Mouse (Mus musculus) heart, embryonic 15.5 days (tissue): Measurements from ENCODE around the gene Morc2b. TPM values are rescaled to one million over a fixed set of nuclear protein-coding genes. Genes with fewer than 3 reads are reported as not detected.
"Not testable (repeated sequence)": the region's sequence is repeated elsewhere in the genome, so short reads cannot be mapped to it uniquely, and the experiment has no call there.

Experiments used
- ATAC-seq: fragments of 200-750 bp; cut with Nextera tagmentation; replicated peaks from 2 replicates; pipeline ENCODE4 v1.8.0; 2017; ENCODE audit warnings: low read depth, moderate TSS enrichment; ENCODE audit not compliant: insufficient number of reproducible peaks, insufficient read depth, low FRiP score
- H3K27ac ChIP-seq: fragments of 300-500 bp; sonication (generic); 2 replicates; pipeline ENCODE4 v1.5.1; 2015; ENCODE audit warnings: mild to moderate bottlenecking, inconsistent platforms
- H3K27me3 ChIP-seq: fragments of 300-500 bp; sonication (generic); 2 replicates; pipeline ENCODE4 v1.6.1; 2015; ENCODE audit warnings: inconsistent platforms
- H3K36me3 ChIP-seq: fragments of 300-500 bp; sonication (generic); 2 replicates; pipeline ENCODE4 v1.6.1; 2015; ENCODE audit warnings: mild to moderate bottlenecking, inconsistent platforms
- H3K4me1 ChIP-seq: fragments of 300-500 bp; sonication (generic); replicated peaks from 2 replicates; pipeline ENCODE4 v1.6.1; 2015; ENCODE audit warnings: inconsistent platforms
- H3K4me2 ChIP-seq: fragments of 300-500 bp; sonication (generic); 2 replicates; pipeline ENCODE4 v1.6.1; 2015; ENCODE audit warnings: inconsistent platforms, mild to moderate bottlenecking, moderate library complexity
- H3K4me3 ChIP-seq: fragments of 300-500 bp; sonication (generic); 2 replicates; pipeline ENCODE4 v1.5.1; 2015; ENCODE audit warnings: mild to moderate bottlenecking, inconsistent platforms
- H3K9ac ChIP-seq: fragments of 300-500 bp; sonication (generic); 2 replicates; pipeline ENCODE4 v1.6.1; 2015; ENCODE audit warnings: mild to moderate bottlenecking, inconsistent platforms
- H3K9me3 ChIP-seq: fragments of 300-500 bp; sonication (generic); replicated peaks from 2 replicates; pipeline ENCODE4 v1.6.1; 2016; ENCODE audit warnings: inconsistent platforms
- WGBS: fragments of 180-500 bp; shearing (Covaris S2); methylation state at CpG from one replicate; pipeline ENCODE4 v1.1.7; 2015; ENCODE audit warnings: mixed read lengths; 5-methylcytosine and 5-hydroxymethylcytosine counted together
- polyA plus RNA-seq: library from polyadenylated mRNA; unstranded; fragments of >200 nt; fragmentation: Nextera tagmentation; extraction: Ambion mirVana; gene quantifications from 2 replicates; pipeline ENCODE4 v1.2.1, GENCODE M21; 2015

Morc2b gene
- polyA plus RNA-seq: not detected in 2 replicates

DNA sequence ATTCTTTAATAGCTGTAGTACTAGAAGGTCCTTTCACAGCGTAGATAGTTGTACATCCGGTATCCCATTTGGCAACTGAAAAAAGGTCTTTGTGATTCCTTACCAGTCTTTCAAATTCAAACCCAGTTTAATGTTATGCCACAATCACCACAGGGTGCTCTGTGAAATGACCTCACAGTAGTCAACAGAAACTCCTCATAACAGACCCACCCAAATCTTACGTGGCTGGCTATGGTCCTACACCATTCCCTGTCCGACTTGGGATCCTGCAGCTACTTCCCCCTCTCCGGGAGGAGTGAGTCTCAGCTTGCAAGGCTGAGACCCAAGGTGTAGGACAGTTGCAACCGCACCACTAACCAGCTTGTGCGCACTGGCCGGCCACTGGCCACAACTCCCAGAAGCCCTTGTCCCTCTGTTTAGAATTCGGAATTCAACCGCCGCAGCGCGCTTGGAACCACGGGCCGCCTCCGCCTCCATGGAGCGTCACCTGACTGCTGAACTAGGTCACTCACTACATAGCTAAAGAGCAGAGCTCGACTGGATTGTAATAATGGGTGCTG, at the start of gene Morc2b:
Gene Morc2b, minus strand, starts transcription at position 423 of the 560 bp plus-strand sequence.
- Histone ChIP-seq H3K9me3 (no peaks in the 10 kb centered on the region), H3K4me2 (no peak within 1 kb of the TSS), H3K36me3 (no peaks in the 10 kb centered on the region), H3K27ac (no peak within 1 kb of the TSS), H3K4me3 (no peak within 1 kb of the TSS), H3K9ac (no peak within 1 kb of the TSS), H3K27me3 (no peaks in the 10 kb centered on the region), H3K4me1 (no peaks in the 10 kb centered on the region)
- 70% methylated on average over 18 of the region's 18 CpGs for WGBS
- ATAC-seq: no peak

DNA sequence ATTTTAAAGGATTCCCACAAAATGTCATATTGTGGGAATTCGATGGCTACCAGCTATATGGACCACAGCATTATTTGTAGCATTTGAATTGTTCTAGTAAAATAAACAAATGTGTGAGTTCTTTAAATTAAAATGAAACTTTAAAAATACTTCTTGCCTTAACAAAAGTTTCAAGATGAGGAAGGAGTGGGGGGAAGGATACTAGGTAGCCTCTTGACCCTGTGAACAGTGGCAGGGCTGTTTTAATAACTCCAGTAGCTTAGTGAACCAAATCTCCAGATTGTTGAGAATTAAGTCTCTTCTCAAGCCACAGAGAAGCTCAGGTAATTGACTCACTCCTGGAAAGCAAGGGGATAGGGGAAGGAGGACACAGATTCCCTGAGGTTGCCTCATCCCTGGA, 28.7 kb upstream of the Morc2b start, which contains the start of gene Olfr55:
Gene Olfr55, plus strand, starts transcription at position 301 of the 400 bp plus-strand sequence.
- H3K9ac ChIP-seq, H3K4me2 ChIP-seq, H3K4me3 ChIP-seq, H3K9me3 ChIP-seq, H3K36me3 ChIP-seq, H3K27me3 ChIP-seq, ATAC-seq, H3K4me1 ChIP-seq, H3K27ac ChIP-seq: not testable (repeated sequence)
- WGBS: 67% methylated on average over 1 of the region's 1 CpGs

DNA sequence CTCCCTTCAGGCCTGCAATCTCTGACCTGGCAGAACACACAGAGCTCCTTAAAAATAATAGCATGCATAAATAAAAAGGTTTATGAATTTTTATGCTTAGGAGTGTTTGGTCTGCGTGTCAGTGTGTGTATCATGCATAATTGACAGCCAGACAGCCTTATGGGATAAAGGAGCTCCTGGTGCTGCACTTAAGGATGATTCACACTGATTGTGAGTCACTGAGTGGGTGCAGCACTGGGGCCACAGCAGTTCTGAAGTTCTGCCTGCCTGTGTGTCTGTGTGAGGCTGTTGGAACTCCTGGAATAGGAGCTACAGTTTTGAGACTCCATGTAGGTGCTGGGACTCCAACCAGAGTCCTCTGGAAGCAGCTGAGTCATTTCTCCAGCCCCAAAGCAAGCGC, 13.2 kb downstream of the Morc2b start:
- no peak for ATAC-seq
- no peak overlapping the region for H3K27ac ChIP-seq
- no peaks in the 10 kb centered on the region for H3K36me3 ChIP-seq
- no peaks in the 10 kb centered on the region for H3K27me3 ChIP-seq
- 61% methylated on average over 2 of the region's 2 CpGs for WGBS
- H3K4me1 ChIP-seq: no peaks in the 10 kb centered on the region
- H3K9ac ChIP-seq: no peak overlapping the region
- no peaks in the 10 kb centered on the region for H3K9me3 ChIP-seq
- no peak overlapping the region for H3K4me3 ChIP-seq
- no peak overlapping the region for H3K4me2 ChIP-seq

DNA sequence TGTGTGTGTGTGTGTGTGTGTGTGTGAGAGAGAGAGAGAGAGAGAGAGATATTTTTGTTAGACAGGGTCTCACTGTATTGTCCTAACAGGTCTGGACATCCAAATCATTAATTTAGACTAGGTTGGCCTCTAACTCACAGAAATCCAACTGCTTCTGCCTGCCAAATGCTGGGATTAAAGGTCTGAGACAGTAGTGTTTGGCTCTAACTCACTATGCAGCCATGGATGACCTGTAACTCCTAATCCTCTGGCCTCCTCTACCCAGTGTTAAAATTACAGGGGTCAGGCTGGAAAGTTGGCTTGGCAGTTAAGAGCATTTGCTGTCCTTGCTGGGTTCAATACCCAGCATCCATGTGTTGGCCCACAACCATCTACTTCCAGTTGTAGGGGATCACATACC, 14.9 kb downstream of the Morc2b start:
- H3K36me3 ChIP-seq: no peaks in the 10 kb centered on the region
- H3K9ac ChIP-seq: no peak overlapping the region
- H3K4me1 ChIP-seq: no peaks in the 10 kb centered on the region
- no peak overlapping the region for H3K27ac ChIP-seq
- no peak overlapping the region for H3K4me2 ChIP-seq
- no peaks in the 10 kb centered on the region for H3K9me3 ChIP-seq
- ATAC-seq: no peak
- H3K27me3 ChIP-seq: no peaks in the 10 kb centered on the region
- H3K4me3 ChIP-seq: no peak overlapping the region

DNA sequence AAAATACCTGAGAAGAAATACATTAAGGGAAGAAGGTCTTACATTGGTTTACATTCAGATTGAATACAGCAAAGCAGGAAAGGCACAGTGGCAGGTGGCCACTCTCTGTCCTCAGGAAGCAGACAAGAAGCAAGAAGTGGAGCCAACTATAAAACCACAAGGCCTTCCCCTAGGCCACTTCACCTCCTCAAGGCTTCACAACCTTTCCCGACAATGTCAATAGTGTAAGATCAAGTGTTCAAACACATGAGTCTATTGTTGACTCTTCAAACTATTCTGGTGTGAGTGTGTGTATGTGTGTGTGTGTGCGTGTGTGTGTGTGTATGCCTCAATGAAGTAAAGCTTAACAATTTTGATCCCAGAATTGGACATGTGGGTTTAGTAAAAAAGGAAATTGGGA, 42.1 kb downstream of the Morc2b start:
- Histone ChIP-seq H3K9ac (no peak overlapping the region), H3K9me3 (no peaks in the 10 kb centered on the region), H3K27me3 (no peaks in the 10 kb centered on the region), H3K27ac (no peak overlapping the region), H3K4me3 (no peak overlapping the region), H3K4me2 (no peak overlapping the region), H3K4me1 (peaks cover 8% of the 10 kb centered on the region), H3K36me3 (no peaks in the 10 kb centered on the region; the same call in 1 of the 2 replicates)
- ATAC-seq: no peak
- 89% methylated on average over 2 of the region's 2 CpGs for WGBS

DNA sequence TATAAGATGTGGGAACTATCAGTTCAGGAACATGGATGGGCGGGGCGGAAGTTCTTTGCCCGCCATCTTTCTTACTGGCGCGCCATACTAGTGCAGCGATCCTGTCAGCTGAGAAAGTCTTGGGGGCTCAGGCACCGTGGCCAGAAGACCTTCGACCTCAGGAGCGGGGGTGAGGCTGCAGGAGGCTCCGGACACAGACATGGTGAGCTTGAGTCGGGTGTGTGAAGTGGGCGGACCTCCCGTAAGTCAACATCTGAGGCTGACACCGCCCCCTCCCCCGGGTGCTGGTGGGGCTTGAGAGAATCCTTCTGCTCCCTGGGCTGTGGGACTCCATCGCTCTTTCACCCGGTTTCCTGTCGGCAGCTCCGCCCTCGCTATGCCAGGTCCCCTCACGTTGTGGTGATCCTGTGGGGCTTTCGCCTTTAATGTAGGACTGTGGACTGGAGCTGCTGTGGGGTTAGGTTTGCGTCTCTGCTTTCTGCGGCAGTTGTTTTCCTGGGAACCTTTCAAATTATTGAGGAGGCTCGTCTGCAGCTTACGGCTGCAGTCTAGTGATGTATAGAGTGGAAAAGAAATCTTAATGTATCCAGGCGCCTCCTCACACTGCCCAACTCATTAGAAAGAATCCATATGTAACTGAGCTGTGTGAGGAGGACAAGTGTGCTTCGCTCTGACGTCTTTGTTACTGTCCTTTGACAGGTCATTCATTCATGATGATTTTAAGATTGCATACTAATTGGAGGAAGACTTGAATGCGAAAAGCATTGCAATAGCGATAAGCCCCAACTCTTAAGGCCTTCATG, 46.9 kb downstream of the Morc2b start:
- Histone ChIP-seq H3K4me3 (peak overlapping the region; percentile 72), H3K9ac (peak overlapping the region; percentile 74), H3K27ac (peak overlapping the region; percentile 92), H3K27me3 (no peaks in the 10 kb centered on the region), H3K36me3 (no peaks in the 10 kb centered on the region), H3K9me3 (no peaks in the 10 kb centered on the region), H3K4me1 (peaks cover 8% of the 10 kb centered on the region), H3K4me2 (peak overlapping the region; percentile 65)
- 3% methylated on average over 31 of the region's 31 CpGs for WGBS
- peak; percentile 60 for ATAC-seq

DNA sequence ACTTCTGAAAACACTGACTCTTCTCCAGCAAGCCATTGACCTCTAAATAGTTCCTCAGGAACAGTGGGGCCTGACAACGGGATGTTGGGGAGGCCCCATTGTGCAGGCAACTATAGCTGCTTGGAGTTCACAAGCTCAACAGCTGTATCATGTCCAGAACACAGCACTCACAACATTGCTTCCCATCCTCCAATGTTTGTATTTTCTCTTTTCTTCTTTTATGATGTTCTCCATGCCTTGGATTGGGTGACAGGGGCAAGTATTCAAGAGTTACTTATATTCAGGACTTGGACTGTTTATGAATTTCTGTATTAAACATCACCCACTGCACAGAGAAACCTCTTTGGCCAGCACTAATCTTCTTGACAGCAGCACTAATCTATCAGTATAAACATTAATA, 47.9 kb downstream of the Morc2b start:
- Histone ChIP-seq H3K4me3 (no peak overlapping the region), H3K9me3 (no peaks in the 10 kb centered on the region), H3K4me2 (no peak overlapping the region), H3K4me1 (peaks cover 8% of the 10 kb centered on the region), H3K9ac (no peak overlapping the region), H3K36me3 (no peaks in the 10 kb centered on the region), H3K27me3 (no peaks in the 10 kb centered on the region), H3K27ac (no peak overlapping the region)
- 87% methylated on average over 1 of the region's 1 CpGs for WGBS
- ATAC-seq: no peak

DNA sequence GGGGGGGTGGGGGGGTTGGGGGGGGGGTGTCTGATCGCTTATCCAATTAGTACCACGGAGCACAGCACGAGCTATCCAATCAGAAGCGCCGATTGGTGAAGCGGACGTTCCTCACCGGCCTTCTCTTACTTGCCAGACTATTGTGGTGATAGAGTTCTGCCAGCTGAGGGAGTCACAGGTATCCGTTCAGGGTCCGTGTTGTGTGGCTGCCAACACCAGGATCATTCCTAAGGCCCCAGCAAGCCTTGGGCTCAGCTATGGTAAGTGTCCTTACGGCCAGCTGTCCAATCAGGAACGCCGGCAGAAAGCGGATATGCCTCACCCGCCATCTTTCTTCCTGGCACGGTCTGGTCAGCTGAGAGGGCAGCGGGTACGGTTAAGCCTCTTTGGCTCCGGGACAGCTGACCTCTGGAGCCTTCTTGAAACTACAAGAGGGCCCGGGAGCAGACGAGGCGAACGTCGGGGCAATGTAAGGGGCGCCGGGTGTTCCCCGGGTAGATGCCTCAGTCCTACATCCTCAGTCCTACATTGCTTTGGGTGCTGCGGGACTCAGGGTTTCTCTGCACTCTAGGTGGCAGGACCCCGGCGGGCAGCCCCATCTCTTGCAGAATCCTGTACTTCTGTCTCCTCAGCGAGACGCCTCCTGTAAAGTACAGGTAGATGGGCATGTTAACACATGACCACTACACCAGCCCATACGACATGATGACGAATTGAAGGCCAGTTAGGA, 50.1 kb downstream of the Morc2b start, which contains the start of gene Zfp563:
Gene Zfp563, plus strand, starts transcription at position 91 of the 730 bp plus-strand sequence.
- Histone ChIP-seq H3K36me3 (no peaks in the 10 kb centered on the region), H3K4me3 (peak within 1 kb of the TSS; percentile 65), H3K4me2 (peak within 1 kb of the TSS; percentile 75), H3K27me3 (no peaks in the 10 kb centered on the region), H3K27ac (peak within 1 kb of the TSS; percentile 89), H3K9ac (peak within 1 kb of the TSS; percentile 61), H3K4me1 (peaks cover 8% of the 10 kb centered on the region), H3K9me3 (no peaks in the 10 kb centered on the region)
- peak; percentile 90 for ATAC-seq
- WGBS: 4% methylated on average over 34 of the region's 34 CpGs

DNA sequence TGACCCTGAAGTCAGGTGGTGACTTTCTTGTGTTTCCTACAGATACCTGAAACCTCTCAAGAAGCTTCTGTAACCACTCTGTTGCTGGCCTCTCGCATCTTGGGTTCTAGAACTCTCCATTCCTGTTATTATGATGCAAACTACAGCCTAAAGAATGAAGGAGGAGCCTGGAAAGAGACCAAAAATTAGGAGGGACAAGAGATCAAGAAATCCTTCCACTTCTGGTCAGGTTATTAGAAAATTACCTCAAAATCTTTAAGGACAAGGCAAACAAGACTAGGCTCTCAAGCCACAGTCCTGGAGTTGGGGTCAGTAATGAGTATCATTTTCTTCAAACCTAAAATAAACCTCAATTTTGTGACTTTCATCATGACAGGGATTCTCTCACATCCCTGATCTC, 71.5 kb downstream of the Morc2b start, which contains the start of gene 4921501E09Rik:
Gene 4921501E09Rik, minus strand, starts transcription at position 101 of the 400 bp plus-strand sequence.
- Histone ChIP-seq H3K9me3 (no peaks in the 10 kb centered on the region), H3K27ac (no peak within 1 kb of the TSS), H3K4me3 (no peak within 1 kb of the TSS), H3K4me1 (no peaks in the 10 kb centered on the region), H3K4me2 (no peak within 1 kb of the TSS), H3K27me3 (no peaks in the 10 kb centered on the region), H3K9ac (no peak within 1 kb of the TSS), H3K36me3 (no peaks in the 10 kb centered on the region)
- WGBS: 38% methylated on average over 1 of the region's 1 CpGs
- no peak for ATAC-seq
